Mouse (Mus musculus) spleen, postnatal 14 days (tissue): ENCODE data around the gene Vmn1r52.
"Not testable (repeated sequence)": the region's sequence is repeated elsewhere in the genome, so short reads cannot be mapped to it uniquely, and the experiment has no call there.

Source experiments
- DNase-seq, 2 experiments: peaks; one replicate each; pipeline ENCODE4 v3.0.0; 2021 to 2022; ENCODE audit warnings: low spot score in 2 of 2

Vmn1r52 gene

GRCm38 (mm10) chr6:90174508-90174907, at the start of gene Vmn1r52:
Gene Vmn1r52, plus strand, starts transcription at chr6:90174808.
- DNase-seq: no peak

GRCm38 (mm10) chr6:90160139-90160538, 14.5 kb upstream of the Vmn1r52 start:
- no peak for DNase-seq

GRCm38 (mm10) chr6:90202493-90202892, 27.9 kb downstream of the Vmn1r52 start, which contains the start of gene V1ra8:
Gene V1ra8, plus strand, starts transcription at chr6:90202793.
- not testable (repeated sequence) for DNase-seq

GRCm38 (mm10) chr6:90224338-90224737, 49.7 kb downstream of the Vmn1r52 start, which contains the start of gene Vmn1r53:
Gene Vmn1r53, minus strand, starts transcription at chr6:90224438.
- no peak for DNase-seq
